8 mouse cellular contexts compared by ENCODE assay signal in the genomic region with DNA sequence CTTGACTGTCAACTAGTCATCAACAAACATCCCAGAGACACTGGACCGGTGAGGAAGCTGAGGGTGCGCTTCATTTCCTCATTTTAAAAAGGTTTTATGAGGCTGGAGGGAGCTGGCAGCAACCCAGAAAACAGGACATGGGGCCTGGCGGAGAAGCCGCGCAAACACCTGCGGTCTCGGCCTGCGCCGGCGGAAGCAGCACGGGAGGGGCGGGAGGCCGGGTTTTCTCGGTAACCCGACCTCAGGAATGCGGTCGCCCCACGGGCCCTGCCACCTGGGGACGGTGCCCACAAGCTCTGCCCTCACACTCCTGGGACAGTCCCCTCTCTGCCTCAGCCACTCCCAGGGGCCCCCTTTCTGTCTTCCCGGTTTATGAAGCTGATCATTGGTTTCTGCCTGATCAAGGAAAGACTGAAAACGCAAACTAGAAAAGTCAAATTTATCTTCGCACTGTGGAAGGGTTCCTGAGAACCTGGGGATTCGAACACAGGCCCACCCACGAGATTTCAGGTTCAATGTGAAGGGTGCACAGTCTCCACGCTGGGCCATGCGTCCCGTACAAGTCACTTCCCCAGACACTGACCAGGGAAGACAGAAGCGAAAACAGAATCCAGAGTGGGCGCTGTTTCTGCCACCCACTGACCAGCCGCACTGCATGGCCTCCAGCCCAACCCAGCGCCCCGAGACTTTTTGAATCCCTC. TPM values are rescaled to one million over a fixed set of nuclear protein-coding genes. Genes with fewer than 3 reads are reported as not detected.
DNase-seq lines count a peak whose midpoint lies in the region; ATAC-seq and TF ChIP-seq lines count a peak whose summit lies in the region.

No protein-coding gene starts in this region.

- H3K4me1 ChIP-seq in heart, embryonic 14.5 days (ENCODE audit: control insufficient read depth in 2 of 2, insufficient read depth in 2 of 2, low read length in 2 of 2), result peaks cover 39 to 49% of the 10 kb centered on the region in 2 experiments
- peaks cover 77% of the 10 kb centered on the region for H3K4me1 ChIP-seq in limb, embryonic 10.5 days

- peak overlapping the region; percentile 100; the same call in 1 of the 2 replicates for H3K27ac ChIP-seq in layer of hippocampus, adult 2 months
- H3K27ac ChIP-seq in heart, embryonic 14.5 days (replicated peaks in 1 of 2; ENCODE audit: control insufficient read depth in 1 of 2, insufficient read depth in 1 of 2, low read depth in 2 of 2, low read length in 2 of 2), result peak overlapping the region; percentile 92 to 100
- peak overlapping the region; percentile 97 for H3K27ac ChIP-seq in limb, embryonic 10.5 days

- H3K4me2 ChIP-seq in heart, embryonic 14.5 days (ENCODE audit: low read length), result peak overlapping the region; percentile 9; the same call in 1 of the 2 replicates

- no peaks in the 10 kb centered on the region for H3K27me3 ChIP-seq in heart, embryonic 14.5 days (ENCODE audit: control insufficient read depth, insufficient read depth, low read length)
- no peaks in the 10 kb centered on the region for H3K27me3 ChIP-seq in limb, embryonic 10.5 days (ENCODE audit: low read depth, poor library complexity, severe bottlenecking)

- WGBS in heart, embryonic 14.5 days, result 37% methylated on average over 32 of the region's 32 CpGs
- WGBS in limb, embryonic 10.5 days, result 29% methylated on average over 32 of the region's 32 CpGs

- ATAC-seq in heart, embryonic 14.5 days (ENCODE audit: insufficient number of reproducible peaks, insufficient read depth, low FRiP score, low read depth), result no peak
- peak; percentile 14; the same call in 1 of the 2 replicates for ATAC-seq in monocyte, adult 5-6 weeks (replicated peaks; ENCODE audit: insufficient number of reproducible peaks, low FRiP score, low TSS enrichment, poor library complexity, severe bottlenecking)

- no peaks in the 10 kb centered on the region for H3K9me3 ChIP-seq in heart, embryonic 14.5 days (ENCODE audit: control insufficient read depth, low read length)
- no peaks in the 10 kb centered on the region for H3K9me3 ChIP-seq in limb, embryonic 10.5 days (replicated peaks)

- no peak overlapping the region for H3K4me3 ChIP-seq in layer of hippocampus, adult 2 months
- no peak overlapping the region for H3K4me3 ChIP-seq in heart, embryonic 14.5 days (ENCODE audit: control insufficient read depth in 1 of 2, insufficient read depth in 1 of 2, low read depth in 1 of 2, low read length in 2 of 2)
- H3K4me3 ChIP-seq in limb, embryonic 10.5 days, result peak overlapping the region; percentile 34

- DNase-seq in layer of hippocampus, adult 2 months (ENCODE audit: low spot score in 2 of 2), result no peak
- DNase-seq in layer of hippocampus, adult 9-11 months, result no peak
- peak; percentile 71 to 74 for DNase-seq in cerebellum, postnatal 10 days
- peak; percentile 69 for DNase-seq in limb, embryonic 10.5 days (ENCODE audit: low spot score)
- DNase-seq in urinary bladder, postnatal 36 days (ENCODE audit: low spot score in 2 of 2), result peak; percentile 60 to 66
- no peak for DNase-seq in right cerebral cortex, adult 18-20 months

- no peaks in the 10 kb centered on the region for H3K36me3 ChIP-seq in heart, embryonic 14.5 days (ENCODE audit: control insufficient read depth, insufficient read depth, low read length)
- H3K36me3 ChIP-seq in limb, embryonic 10.5 days, result no peaks in the 10 kb centered on the region

- no peak for TF ChIP-seq CTCF in layer of hippocampus, adult 2 months (conservative IDR thresholded peaks at IDR 0.05)

- peak overlapping the region; percentile 76 for H3K9ac ChIP-seq in heart, embryonic 14.5 days (ENCODE audit: low read length)

RNA-seq across cellular contexts. Expression of a gene that starts 3.3 kb away (rescaled TPM):
- total RNA-seq in layer of hippocampus, adult 2 months (2021), result 100 to 1,000 TPM; 165 to 181 TPM
- polyA plus RNA-seq in heart, embryonic 14.5 days (2014; fragmentation: Nextera tagmentation; extraction: Ambion mirVana), result 122 and 137 TPM in 2 replicates
- polyA plus RNA-seq in limb, embryonic 10.5 days (2016; fragmentation: Nextera tagmentation; extraction: Ambion mirVana), result 69.0 and 80.6 TPM in 2 replicates
- 131 to 182 TPM (median 168 TPM) in 3 replicates for total RNA-seq in monocyte, adult 5-6 weeks (2017)

RNA-seq across cellular contexts. Expression of a gene that starts 7.8 kb away (rescaled TPM):
- under 1 TPM; 0.07 to 0.08 TPM for total RNA-seq in layer of hippocampus, adult 2 months (2021)
- polyA plus RNA-seq in heart, embryonic 14.5 days (2014; fragmentation: Nextera tagmentation; extraction: Ambion mirVana), result not detected in 2 replicates
- not detected in 2 replicates for polyA plus RNA-seq in limb, embryonic 10.5 days (2016; fragmentation: Nextera tagmentation; extraction: Ambion mirVana)
- total RNA-seq in monocyte, adult 5-6 weeks (2017), result 0.67 to 0.78 TPM in 2 of 3 replicates, not detected in the other

RNA-seq across cellular contexts. Expression of a gene that starts 22.4 kb away (rescaled TPM):
- 10 to 100 TPM; 58.2 to 61.8 TPM for total RNA-seq in layer of hippocampus, adult 2 months (2021)
- polyA plus RNA-seq in heart, embryonic 14.5 days (2014; fragmentation: Nextera tagmentation; extraction: Ambion mirVana), result 316 and 334 TPM in 2 replicates
- polyA plus RNA-seq in limb, embryonic 10.5 days (2016; fragmentation: Nextera tagmentation; extraction: Ambion mirVana), result 405 and 438 TPM in 2 replicates
- 69.1 to 93.3 TPM (median 80.9 TPM) in 3 replicates for total RNA-seq in monocyte, adult 5-6 weeks (2017)

RNA-seq across cellular contexts. Expression of a gene that starts 22.9 kb away (rescaled TPM):
- not detected for total RNA-seq in layer of hippocampus, adult 2 months (2021)
- polyA plus RNA-seq in heart, embryonic 14.5 days (2014; fragmentation: Nextera tagmentation; extraction: Ambion mirVana), result not detected in 2 replicates
- polyA plus RNA-seq in limb, embryonic 10.5 days (2016; fragmentation: Nextera tagmentation; extraction: Ambion mirVana), result not detected in 2 replicates
- total RNA-seq in monocyte, adult 5-6 weeks (2017), result not detected in 3 replicates

RNA-seq across cellular contexts. Expression of a gene that starts 28.1 kb away (rescaled TPM):
- total RNA-seq in layer of hippocampus, adult 2 months (2021), result 1 to 10 TPM; 1.4 to 1.5 TPM
- 0.08 and 0.23 TPM in 2 replicates for polyA plus RNA-seq in heart, embryonic 14.5 days (2014; fragmentation: Nextera tagmentation; extraction: Ambion mirVana)
- polyA plus RNA-seq in limb, embryonic 10.5 days (2016; fragmentation: Nextera tagmentation; extraction: Ambion mirVana), result 0.10 and 0.25 TPM in 2 replicates
- total RNA-seq in monocyte, adult 5-6 weeks (2017), result 0.10 to 0.19 TPM in 2 of 3 replicates, not detected in the other

Comparison
In these comparisons a context has a peak if more than half of its experiments do, and no peak if none do; other contexts are left out.
1. DNase-seq: peak in cerebellum, postnatal 10 days (2 of 2), limb, embryonic 10.5 days (single experiment) and urinary bladder, postnatal 36 days (2 of 2); none in layer of hippocampus, adult 2 months (0 of 2), layer of hippocampus, adult 9-11 months (single experiment) and right cerebral cortex, adult 18-20 months (single experiment).
2. Peak in every context shown above with its lines, with median percentiles within 50 percentile points of each other: H3K27ac ChIP-seq.